Mouse (Mus musculus) adrenal gland, adult 8-10 months (tissue): ENCODE data around the gene Npas2. TPM values are rescaled to one million over a fixed set of nuclear protein-coding genes. Genes with fewer than 3 reads are reported as not detected.

Source experiments
- DNase-seq: peaks from one replicate; pipeline ENCODE4 v3.0.0; 2022
- total RNA-seq, 4 experiments: library from RNA; stranded (reverse); gene quantifications; 2 replicates each; pipeline ENCODE4 v1.2.4; 2022

Gene Npas2
- total RNA-seq, 4 experiments from 2014 or later, result 0.80 to 1.5 (median 1.3) TPM

DNA sequence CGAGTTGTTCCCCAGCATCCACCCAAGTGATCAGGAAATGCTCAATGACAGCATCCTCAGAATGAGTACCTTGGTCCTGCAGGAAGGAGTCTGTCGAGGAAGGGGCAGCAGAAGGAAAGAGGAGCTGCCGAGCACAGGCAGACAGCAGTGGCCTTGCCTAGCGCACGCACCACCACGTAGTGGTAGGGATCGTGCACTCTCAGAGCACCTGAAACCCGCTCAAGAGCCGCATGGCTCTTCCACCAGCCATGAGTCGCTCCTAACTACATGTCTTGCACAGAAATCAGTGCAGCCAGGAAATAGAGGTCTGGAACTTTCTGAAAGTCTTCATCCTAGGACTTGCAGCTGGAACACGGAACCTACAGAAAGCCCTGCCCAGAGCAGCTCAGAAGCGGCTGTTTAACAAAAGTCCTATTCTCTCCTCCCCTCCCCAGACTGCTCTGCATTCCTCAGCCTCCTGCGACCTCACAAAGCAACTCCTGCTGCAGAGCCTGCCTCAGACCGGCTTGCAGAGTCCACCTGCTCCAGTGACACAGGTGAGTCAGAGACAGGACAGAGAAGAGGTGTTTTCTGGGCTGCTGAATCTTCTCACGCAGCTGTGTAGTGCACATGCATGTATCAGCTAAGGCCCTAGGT, 142.1 kb downstream of the Npas2 start:
- no peak for DNase-seq

DNA sequence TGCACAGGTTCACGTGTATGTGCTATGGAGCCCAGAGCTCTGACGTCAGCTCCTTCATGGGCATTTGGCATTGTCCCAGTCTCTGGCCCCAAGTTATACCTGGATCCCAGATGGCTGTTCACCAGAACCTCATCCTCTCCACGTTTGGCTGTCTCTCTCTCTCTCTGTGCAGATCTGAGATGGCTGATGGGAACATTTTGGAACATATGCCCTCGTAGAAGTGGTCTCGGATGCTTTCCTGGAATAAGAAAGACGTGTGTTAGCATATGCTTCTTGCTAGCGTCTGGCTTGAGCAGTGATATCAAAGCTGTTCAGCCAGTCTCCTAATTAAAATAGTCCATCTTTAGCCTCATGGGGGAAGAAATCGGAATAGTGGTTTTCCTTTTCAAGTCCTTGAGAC, 143.3 kb downstream of the Npas2 start:
- DNase-seq, result no peak

DNA sequence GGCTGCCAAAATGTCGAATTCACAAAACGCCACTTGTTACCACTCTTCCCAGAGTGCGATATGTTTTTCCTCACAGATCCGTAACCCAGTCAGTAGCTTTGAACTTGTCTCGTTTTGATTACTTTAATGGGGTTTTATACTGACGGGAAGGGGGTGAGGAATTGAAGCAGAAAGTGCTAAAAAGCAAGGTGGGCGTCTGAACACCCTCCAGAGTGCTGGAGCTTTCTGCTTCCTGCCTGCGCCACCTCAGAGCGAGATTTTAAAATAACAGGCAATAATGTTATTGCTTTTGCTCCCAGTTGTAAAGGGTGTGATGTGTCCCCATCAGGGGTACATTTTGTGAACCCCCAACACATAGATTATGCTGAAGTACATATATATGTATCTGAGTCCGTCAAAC, 145.3 kb downstream of the Npas2 start:
- no peak for DNase-seq

DNA sequence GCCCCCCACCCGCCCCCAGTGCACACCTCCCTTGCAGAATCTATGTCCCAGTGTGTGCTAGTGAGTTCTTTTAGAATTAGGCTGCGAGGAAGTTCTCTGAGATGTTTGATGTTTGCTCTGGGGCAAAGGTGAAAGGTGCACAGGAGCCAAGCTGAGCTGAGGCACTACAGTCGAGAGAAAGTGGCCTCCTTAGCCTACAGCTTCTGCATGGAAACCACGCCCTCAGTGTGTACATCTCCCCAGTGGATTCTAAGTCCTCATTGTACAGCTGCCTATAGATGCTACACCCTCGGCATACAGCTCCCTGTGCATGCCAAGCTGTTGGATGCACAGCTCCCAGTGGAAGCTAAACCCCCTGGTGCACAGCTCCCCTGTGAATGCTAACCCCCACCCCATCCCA, 145.9 kb downstream of the Npas2 start:
- no peak for DNase-seq

DNA sequence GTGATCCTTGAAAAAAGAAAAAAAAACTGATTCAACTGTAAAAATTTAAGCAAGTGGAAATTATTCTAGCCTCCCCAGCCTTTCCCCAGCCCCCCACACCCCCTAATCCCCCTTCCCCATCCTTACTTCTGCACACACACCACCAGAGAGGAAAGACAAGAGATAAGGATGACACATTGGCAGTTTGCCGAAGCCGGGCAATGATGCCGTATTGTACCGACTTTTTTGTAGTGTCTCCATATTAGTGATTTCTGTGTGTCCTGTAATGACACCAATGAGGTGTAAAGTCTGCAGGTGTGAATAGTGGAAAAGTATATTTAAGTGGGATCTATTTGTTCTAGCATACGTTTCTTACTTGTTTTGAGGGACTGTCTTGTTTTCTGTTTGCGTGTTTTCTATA, 146.6 kb downstream of the Npas2 start:
- DNase-seq, result no peak

DNA sequence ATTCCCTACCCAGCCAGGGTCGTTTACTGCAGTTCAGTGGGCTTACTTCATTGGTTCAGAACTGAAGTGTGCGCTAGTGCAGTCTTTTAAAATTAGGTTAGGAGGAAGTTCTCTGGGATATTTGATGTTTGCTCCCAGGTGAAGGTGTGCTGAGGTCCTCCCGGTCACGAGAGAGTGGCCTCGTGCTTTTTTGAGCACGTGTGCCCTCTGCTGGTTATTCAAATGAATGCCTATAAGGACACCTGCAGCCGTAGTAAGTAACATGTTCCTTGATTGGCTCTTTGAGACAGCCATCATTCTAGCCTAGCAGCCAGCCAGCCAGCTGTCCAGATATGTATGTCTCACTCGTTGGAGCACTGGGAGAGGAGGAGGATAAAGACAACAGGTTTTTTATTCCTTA, 147.1 kb downstream of the Npas2 start:
- DNase-seq, result peak; percentile 31

DNA sequence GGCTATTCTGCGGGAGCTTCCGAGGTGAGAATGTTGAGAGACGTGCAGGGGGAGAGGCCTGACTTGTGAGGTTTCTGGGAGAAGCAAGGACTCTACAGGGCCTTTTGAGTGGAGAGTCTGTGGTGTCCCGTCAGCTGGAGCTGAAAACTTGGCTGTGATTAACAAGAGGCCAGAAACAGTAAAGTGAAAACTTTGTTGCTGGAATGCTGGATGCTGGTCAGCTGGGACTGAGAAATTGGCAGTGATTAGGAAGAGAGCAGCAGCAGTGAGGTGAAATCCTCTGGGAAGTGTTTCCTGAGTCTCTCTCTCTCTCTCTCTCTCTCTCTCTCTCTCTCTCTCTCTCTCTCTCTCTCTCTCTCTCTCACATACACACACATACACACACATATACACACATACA, 148.3 kb downstream of the Npas2 start:
- DNase-seq, result no peak

DNA sequence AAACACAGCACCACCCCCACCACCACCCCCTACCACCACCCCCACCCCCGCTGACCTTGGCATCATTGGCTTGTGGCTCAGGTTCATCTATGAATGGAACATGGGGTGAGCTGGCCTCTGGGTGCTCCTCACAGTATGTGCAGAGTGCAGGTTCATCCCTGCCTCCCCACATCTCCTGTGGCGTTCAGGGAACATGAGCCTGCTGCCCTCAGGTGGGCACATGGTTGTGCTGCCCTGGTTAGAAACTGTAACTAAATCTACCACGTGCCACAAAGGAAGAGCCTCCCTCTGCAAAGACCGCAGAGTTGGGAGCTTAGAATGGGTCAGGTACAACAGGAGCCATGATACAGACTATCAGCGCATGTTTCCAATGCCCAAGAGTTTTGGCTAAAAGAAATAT, 149.7 kb downstream of the Npas2 start:
- DNase-seq, result no peak

DNA sequence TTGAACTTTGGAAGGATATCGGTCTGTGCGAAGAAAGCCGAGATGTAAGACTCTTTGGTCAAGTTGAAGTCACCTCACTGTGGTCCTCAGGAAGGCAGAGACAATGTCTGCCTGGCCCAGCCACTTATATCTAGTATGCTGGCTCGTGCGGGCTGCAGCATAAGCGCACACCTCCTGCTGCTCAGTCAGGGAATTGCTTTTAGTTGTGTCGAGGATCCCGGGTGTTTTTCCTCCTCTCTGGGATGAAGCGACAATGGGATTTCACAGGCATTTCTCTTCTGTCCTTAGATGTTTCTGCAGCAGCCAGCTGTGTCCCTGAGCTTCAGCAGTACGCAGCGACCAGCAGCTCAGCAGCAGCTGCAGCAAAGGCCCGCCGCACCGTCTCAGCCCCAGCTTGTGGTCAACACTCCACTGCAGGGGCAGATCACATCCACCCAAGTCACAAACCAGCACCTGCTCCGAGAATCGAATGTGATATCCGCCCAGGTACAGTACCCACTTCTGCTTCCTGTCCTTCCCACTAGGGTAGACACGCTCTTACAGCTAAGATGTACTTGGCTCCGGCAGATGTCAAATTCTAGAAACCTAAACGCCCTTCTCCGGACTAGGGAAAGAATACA, 151.6 kb downstream of the Npas2 start:
- no peak for DNase-seq

DNA sequence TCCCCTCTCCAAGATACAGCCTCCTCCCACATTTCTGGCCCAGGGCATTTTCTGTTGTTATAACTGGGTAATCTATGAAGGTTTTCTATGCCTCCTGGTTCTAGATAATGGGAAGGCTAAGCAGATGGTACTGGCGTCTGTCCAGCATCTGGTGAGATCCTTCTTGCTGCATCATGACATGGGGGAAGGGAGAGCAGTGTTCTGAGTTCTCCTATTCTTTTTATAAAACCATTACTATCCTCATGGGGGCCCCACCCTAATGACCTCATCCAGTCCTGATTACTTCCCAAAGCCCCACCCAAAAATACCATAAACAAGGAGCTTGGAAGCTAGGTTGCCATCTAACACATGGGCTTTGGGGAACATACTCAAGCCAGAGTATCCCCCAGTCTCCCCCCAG, 155.5 kb downstream of the Npas2 start:
- no peak for DNase-seq

DNA sequence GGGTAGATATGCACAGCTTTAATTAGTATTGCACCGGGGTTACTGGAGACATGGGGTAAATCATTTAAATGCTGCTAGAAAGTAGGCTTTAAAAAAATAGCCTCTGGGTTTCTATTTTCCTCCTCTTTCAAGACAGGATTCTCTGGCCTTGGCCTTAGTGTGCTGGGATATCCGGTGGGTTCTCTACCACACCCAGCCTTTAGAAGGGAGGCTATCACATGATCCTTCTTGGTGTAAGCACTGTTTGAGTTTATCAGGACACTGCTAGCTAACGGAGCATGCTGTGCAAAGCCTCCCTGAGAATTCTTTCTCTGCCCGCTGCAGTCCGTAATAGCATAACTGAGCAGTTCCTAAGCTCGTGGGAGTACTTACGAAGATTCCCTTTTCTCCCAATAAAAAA, 155.9 kb downstream of the Npas2 start:
- no peak for DNase-seq

DNA sequence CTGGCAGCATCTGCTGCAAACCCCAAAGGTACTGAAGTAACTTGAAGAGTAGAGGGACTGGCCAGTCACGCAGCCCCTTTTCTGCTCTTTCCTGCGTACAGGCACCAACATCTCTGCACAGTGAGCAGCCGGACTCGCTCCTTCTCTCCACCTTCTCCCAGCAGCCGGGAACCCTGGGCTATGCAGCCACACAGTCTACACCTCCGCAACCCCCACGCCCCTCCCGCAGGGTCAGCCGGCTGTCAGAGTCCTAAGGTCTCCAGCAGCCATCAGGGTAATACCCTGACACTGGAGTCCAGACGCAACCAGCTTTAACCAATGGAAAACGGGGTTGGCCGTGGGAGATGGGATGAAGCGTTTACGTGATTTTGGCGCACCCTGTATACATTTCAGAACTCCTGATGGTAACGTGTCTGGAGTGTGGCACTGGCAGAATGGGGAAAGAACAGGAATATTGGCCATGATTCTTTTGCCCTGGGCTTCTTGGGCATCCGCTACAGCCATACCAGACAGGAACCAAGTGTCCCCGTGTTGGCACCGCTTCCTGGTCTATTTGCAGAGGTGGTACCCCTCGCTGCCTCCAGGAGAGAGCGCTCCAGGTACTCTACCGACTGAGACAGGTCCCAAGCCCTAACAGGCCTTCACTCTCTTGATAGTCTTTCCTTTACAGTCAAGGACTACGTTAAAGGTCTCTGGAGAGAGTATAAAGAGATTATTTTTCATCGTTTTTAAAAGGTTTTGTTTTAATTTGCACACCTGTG, 168.4 kb downstream of the Npas2 start:
- no peak for DNase-seq

DNA sequence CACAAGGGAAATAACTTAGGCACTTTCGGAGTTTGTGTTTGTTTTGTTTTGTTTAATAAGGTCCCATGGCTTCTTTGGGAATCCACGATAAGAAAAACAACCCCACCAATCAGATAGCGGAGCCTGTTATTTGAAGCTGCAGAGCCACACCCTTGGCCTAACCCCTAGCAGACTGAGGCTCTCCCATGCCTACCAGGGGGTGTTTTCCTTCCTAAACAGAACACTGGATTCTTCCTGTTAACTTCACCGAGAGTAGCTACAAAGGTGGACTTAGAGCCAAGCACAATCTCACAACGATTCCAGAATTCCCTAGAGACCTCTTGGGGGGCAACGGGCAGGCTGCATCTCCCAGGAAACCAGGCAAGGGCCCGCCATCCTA, 169.0 kb downstream of the Npas2 start:
- DNase-seq, result no peak

DNA sequence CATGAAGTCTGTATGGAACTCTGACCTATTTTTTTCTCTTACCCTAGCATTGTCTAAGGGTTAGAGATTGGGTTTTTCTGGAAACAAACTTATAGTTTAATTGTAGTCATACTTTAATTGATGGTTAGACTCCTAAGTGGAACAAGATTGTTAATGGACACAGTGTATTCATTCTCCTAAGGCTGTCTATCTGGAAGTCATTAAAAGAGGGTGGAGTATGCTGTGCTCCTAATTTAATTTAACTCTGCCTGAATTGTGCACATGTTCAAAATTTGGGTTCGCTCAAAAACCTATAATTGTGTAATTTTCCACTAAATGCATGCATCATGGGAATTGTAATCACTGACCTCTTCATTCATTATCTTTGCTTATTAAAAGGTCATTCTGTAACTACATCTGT, 172.0 kb downstream of the Npas2 start:
- DNase-seq, result no peak

DNA sequence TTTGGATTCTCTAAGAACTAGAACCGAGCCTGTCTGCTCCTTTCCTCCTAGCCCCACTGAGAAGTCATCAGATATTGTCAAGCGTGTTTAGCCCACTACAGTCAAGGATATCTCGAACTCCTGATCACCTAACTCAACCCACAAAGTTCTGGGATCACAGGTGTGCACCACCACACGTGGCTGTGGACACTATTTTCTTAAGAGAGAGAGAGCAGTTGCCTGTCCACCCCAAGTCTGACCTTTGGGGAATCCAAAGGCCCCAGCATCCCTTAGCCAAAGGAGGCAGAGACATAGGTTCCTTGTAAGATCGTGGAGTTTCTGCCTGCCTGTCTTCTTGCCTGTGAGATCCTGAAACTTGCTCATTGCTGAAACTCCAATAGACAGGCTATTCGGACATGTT, 173.5 kb downstream of the Npas2 start:
- DNase-seq, result no peak

DNA sequence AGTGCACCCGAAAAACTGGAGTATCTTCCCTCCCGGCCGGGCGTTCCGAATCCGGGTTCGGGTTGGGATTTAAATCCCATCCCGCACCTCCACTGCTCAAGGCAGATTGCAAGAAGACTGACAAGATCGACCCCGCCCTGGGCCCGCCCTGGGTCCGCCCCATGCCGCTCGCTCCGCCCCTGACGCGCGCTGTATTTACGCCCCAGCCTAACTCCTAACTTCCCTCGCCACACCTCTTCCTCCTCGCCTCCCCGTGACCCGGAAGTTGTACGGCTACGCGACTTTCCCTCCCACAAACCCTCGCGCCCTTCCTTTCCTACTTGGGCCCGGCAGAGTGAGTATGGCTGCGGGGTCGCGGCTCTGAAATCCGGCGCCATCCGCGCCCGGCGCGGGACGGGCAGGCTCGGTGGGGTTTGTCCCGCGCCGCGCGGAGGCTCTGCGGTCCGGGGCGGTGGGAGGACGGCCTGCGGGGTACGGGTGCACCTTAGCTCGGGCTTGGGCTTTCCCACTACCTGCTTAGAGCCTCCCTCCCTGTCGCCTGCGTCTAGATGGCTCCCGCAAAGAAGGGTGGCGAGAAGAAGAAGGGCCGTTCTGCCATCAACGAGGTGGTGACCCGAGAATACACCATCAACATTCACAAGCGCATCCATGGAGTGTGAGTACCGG, 174.2 kb downstream of the Npas2 start, which contains the start of gene Rpl31:
Gene Rpl31, plus strand, starts transcription at position 242 of the 666 bp plus-strand sequence.
- DNase-seq, result peak; percentile 98

DNA sequence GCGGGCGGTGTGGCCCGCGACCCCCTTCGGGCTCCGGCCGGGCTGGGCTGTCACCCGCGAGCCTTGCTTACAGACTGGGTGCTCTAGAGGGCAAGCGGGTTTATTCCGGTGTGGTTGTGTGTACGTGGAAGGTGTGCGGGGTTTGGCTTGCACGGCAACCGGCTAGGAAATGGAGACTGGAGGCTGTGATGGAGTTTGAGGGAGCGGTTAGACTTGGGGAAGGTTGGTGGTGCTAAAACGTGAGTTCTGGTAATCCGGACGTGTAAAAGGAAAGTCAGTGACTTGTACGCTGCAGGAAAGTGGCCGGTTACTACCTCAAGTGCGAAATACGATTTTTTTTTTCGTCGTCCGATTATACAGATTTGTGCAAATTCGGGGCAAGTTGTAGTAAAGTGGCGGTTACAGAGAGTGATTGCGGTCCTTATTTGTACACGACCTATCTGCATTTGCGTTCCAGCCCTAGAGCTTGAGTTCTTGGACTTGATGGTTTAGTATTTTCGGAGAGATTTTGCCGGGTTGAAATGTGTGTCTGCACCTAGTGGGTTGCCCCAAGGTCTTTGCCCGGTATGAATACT, 174.8 kb downstream of the Npas2 start:
- DNase-seq, result no peak

DNA sequence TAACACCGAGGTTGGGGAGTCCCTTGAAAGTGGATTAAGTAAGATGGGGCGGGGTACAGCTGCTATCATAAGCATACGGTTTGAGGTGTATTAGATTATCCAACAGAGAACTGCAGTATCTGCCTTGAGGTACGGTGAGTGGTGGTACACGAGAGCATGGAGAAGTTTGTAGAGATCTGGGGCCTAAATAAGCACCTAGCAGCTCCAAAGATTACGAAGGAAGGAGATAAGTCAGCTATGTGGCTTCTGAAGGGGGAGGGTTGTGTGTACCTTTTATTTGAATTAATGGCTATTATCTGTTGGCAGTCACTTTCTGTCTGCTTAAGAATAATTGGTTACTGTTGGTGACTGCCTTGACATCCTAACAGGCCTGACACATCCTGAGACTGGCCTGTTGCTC, 176.9 kb downstream of the Npas2 start:
- DNase-seq, result no peak

DNA sequence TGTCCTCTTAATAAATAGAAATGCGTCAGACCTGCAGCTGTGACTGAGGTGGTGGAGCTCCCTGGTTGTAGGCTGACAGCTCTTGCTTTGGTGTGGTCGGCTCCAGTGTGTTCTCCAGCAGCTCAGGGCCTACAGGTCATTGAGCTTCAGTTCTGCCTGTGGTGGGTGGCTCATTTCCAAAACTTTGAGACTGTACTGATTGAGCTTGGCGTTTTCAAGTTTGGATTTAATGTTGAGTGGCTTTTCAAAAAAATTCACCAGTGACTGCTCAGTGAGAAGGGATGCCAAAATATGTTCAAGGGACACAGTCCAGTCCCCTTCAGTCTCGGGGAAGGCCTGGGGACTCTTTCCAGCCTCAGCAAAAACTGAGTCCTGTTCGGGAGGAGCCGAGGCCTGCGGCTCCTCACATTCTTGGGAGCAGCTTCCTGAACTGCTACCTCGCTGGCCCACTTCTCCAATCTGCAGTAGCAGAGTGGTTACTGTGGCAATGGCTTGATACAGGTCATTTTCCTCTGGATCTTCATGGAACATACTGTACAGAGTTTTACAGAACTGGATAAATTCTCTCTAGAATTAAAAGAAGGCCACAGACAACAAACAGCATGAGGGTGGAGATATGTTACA, 178.8 kb downstream of the Npas2 start:
- no peak for DNase-seq

DNA sequence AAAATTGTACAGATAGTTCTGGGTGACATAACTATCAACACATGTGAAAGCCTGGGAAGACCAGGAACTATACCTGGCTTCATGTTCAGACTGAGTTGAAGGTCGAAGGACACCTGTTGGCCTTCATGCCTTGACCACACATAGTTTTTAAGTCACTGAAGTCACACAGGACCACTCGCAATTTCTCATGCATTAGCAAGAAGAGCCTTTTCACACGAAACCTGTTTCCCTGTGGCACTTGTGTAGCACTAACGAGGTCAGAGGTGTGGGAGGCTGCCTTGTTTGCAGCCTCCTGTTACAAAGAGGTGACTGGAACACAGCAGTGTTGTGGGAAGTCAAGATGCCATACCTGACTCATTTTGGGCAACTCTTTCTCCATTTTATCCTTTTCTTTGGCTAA, 179.8 kb downstream of the Npas2 start:
- no peak for DNase-seq

DNA sequence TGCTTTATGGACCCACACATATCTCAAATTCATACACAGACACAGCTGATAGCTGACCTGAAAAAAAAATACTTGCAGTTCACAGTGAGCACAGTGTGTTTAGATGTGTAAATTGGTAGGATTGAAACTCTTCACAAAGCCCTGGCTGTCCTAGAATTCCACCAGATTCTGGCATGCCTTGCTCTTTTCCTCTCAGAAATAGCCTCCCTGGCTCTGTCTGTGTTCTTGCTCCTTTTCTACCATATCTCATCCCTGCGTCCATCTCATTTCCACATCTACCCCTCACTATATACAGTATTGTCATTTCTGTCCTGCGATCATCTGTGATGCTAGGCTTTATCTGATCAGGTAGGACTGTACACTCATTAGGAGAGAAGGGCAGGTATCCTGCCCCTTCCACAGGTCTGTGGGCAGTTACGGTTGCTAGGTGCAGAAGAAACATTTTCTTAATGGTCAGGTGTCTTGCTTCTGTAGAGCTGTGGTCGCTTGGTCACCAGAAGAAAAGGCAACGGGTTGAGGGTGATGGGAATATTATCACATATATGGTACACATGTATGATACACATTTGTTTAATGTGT, 180.8 kb downstream of the Npas2 start:
- DNase-seq, result no peak

DNA sequence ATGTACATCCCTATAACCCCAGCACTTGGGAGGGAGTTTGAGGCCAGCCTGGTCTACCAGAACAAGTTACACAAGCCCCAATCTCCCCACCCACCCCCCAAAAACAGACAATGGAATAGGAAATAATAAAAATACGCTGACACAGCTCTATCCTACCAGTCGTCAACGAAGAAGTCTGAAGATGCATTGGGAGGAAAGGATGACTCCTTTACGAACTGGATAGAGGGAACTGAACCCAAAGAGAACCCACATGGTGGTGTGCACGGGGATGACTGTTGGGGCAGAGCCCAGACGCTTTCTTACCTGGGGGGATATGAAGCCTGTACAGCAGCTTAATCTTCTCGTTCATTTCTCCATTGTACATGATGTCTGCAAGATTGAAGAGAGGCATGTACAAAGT, 182.6 kb downstream of the Npas2 start:
- no peak for DNase-seq
